Mouse (Mus musculus): ENCODE data around the gene Apoa2.
"Not testable (repeated sequence)": the region's sequence is repeated elsewhere in the genome, so short reads cannot be mapped to it uniquely, and the experiment has no call there.

The Apoa2 gene

GRCm38 (mm10) chr1:171235791-171236190 lies 10.9 kb downstream of the Apoa2 start:
- no peak for DNase-seq (ENCODE audit: low read depth)

- DNase-seq (ENCODE audit: low read depth): no peak
Measured at GRCm38 (mm10) chr1:171237438-171237837, 12.6 kb downstream of the Apoa2 start.

DNA sequence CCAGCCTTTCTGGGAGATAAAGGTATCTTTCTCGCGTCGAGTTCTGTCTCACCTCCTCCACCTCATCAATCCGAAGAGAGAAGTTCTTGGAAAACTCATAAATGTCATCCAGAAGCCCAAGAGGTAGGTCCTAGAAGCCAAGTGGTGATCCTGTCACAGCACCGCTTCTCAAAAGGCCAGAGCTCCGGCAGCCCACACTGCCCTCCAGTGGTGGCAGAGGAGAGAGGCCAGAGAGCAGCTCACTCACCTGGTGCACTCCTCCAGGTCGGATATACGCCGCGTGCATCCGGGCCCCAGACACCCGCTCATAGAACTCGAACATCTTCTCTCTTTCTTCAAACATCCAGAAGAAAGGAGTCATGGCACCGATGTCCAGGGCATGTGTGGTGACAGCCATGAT lies 13.6 kb downstream of the Apoa2 start:
- DNase-seq (ENCODE audit: low read depth): no peak

DNA sequence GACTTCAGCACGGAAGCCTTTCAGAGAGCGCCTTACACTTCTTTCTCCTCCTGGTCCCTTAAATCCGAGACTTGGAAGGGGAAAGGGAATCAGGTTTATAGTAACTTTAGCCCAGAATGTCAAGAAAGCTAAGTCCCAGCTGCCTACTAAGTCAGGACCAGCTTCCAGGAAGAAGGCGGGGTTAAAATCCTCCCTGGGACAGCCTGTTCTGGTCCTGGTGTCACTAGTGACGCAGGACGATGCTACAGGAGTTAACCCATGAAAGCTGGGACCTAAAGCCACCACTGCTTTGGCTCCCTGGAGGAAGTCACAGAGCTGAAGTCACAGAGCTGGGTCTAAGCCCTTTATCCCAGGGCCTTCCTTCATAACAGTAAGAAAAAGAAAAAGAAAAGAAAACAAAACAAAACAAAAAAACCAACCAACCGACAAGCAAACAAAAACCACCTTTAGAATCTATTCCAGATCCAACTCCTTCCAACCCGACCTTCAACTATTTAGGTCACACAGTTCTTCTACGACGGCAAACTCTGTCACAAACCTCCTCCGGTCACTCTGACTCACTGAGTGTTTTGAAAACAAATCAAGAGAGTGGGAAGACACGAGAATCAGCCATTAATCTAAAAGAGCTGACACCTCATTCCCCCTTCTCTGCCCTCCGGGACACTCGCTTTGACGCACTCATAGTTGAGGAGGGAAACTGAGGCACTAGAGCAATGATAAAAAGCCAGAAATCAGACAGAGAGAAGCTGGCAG lies 15.3 kb downstream of the Apoa2 start:
- DNase-seq (ENCODE audit: low read depth): no peak

DNA sequence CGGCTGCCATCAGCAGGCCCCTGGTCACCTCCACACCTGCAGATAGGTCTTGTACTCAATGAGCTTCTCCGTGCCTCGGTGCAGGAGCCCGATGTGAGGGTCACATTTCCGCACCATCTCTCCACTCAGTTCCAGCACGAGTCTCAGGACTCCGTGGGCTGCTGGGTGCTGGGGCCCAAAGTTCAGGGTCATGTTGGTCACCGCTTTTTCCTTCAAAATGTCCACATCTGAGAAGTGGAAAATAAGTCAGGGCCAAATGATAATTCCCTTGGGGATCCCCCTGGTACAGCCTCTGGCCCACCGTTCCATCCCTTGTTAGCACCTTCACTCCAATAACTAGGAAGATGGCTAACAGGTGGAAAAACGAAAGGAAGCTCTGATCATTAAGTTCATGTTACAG lies 16.1 kb downstream of the Apoa2 start:
- DNase-seq (ENCODE audit: low read depth): no peak

- DNase-seq (ENCODE audit: low read depth): not testable (repeated sequence)
Measured at GRCm38 (mm10) chr1:171241952-171242351, 17.1 kb downstream of the Apoa2 start.

- DNase-seq (ENCODE audit: low read depth): no peak
Measured at GRCm38 (mm10) chr1:171245353-171245752, 20.5 kb downstream of the Apoa2 start.

DNA sequence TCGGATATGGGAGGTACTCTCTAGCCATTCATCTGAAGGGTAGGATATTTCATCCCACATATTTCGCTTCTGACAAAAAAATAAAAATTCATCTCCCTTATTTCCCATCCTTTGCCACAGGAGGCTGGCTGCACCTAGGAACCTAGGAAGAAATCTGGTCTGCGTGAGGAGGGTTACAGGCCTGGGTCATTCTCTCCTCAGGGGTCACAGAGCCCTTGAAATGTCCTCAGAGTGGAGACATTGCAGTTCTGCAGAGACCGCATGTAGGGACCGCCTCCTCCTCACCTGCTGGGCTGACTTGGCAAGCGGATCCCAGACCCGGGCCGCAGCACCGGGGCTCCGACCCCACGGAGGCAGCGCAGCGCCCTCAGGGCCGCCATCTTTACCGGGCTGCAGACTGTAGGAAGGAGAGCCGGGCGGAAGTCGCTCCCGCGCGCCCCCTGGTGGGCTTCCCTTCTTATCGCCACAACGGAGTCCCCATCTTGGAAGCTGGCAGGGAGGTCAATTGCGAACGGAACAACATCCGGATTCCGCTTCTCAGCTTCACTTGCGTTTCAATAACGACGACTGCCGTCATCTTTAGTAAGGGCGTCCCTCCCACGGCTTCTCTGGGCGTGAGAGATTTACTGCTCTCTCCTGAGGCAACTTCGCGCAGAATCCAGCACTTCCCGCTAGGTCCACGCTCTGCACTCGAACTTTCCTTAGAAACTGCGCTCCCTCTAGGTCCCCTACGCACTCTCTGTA lies 22.0 kb downstream of the Apoa2 start:
- DNase-seq (ENCODE audit: low read depth): peak; percentile 99

- no peak for DNase-seq (ENCODE audit: low read depth)
Measured at GRCm38 (mm10) chr1:171247453-171247841, 22.6 kb downstream of the Apoa2 start.

DNA sequence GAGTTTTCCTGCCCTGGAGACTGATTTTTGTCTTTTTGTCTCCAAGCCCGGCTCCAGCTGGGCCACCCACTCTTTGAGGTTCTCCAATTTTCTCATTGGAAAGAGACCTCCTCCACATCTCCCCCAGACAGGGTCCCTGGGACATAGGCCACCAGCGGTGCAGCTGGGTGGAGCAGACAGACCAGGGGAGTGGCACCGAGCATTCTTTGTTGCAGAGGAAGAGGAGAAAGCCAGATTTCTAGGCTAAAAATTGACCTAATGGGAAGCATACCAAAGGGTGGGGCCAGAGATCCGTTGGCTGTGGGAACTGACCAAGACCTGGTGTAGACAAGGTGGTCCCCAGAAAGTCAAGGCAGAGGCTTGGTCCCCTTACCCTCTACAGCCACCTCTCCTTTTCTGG lies 23.1 kb downstream of the Apoa2 start:
- DNase-seq (ENCODE audit: low read depth): no peak

GRCm38 (mm10) chr1:171248386-171249226 lies 23.8 kb downstream of the Apoa2 start:
- DNase-seq (ENCODE audit: low read depth): no peak

DNA sequence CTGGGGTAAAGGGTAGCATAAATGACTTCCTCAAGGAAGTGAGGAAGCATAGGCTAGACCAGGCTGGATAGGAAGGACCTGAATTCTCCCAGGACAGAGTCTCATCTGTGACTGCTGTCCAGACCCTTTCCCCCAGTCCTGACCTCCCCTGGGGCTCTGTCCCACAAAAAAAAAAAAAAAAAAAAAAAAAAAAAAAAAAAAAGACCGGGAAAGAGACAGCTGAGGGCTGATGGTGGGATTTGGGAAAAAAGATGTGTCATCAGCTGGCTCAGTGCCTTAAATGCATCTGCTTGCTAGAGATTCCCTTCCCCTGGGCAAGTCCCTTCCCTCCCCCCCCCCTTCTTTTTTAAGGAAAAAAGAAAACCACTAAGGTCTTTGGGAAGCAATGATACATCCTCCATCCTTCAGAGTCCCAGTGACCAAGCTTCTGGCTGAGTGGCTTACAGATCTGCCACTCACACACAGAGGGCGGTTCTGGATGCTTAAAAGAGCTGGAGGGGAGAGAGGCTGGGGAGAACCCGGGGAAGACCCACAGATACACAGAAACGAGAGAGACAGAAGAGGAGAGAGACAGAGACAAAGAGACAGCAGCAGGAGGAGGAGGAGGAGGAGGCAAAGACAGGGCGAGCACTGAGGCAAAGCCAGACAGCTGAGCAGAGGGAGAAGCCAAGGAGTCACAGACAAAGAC lies 25.2 kb downstream of the Apoa2 start, which contains the start of gene Adamts4:
Adamts4 (plus strand) TSS at position 509 of the 688 bp plus-strand sequence.
- DNase-seq (ENCODE audit: low read depth): no peak

DNA sequence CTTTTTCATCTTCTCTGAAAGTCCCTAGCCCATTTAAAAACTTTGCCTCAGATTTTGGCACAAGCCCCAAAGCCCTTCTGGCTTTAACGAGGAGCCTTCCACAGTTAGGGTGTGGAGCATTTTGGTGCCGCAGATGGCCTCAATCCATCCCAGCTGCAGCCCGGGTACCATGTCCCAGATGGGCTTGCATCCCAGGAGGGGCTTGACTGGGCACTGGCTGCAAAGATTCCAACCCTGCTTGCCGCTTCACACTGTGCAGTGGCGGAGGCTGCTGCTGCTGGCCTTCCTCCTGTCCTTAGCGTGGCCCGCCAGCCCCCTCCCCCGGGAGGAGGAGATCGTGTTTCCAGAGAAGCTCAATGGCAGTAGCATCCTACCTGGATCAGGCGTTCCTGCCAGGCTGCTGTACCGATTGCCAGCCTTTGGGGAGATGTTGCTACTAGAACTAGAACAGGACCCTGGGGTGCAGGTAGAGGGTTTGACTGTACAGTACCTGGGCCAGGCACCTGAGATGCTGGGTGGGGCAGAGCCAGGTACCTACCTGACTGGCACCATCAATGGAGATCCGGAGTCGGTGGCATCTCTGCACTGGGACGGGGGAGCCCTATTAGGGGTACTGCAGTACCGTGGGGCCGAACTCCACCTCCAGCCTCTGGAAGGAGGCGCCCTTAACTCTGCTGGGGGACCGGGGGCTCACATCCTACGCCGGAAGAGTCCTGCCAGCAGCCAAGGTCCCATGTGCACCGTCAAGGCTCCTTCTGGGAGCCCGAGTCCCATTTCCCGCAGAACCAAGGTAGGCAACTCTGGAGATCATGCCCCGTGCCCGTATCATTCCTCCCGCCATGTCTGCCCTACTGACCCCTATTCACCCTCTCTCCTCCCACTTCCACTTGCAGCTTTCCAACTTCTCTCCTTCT lies 26.1 kb downstream of the Apoa2 start, which contains the start of gene Ndufs2:
Ndufs2 (minus strand) TSS at position 709 of the 914 bp plus-strand sequence.
- no peak for DNase-seq (ENCODE audit: low read depth)

- no peak for DNase-seq (ENCODE audit: low read depth)
Measured at GRCm38 (mm10) chr1:171251594-171252324, 26.9 kb downstream of the Apoa2 start.

DNA sequence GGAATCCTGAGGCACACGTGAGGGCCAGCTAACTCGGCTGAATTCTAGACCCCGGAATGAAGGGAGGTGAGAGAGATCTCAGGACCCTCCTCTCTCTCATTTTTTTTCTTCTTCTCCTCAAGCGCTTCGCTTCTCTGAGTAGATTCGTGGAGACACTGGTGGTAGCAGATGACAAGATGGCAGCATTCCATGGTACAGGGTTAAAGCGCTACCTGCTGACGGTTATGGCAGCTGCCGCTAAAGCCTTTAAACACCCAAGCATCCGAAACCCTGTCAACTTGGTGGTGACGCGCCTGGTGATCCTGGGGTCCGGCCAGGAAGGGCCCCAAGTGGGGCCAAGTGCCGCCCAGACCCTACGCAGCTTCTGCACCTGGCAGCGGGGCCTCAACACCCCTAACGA lies 27.6 kb downstream of the Apoa2 start:
- DNase-seq (ENCODE audit: low read depth): no peak

GRCm38 (mm10) chr1:171256095-171256818 lies 31.4 kb downstream of the Apoa2 start:
- DNase-seq (ENCODE audit: low read depth): no peak

DNA sequence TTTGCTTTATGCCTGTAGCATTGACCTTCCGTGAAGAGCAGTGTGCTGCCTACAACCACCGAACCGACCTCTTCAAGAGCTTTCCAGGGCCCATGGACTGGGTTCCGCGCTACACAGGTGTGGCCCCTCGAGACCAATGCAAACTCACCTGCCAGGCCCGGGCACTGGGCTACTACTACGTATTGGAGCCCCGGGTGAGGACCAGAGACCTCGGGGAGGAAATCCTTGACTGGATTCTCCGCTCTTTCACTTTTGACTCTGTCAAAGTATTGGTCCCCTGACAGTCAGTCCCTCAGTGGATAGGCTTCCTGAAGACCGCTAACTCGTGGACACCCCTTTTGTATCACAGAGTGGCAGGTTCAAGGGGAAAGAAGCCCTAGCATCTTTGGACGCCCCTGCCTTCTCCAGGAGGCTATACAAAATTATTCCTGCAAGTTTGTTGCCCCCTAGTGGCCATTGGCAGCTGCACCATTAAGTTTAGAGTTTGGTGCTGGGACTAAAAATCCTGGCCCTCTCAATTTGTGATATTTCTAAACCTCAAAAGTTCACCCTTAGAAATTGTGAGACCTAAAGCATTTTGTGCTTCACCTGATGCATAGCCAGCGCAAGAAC lies 32.2 kb downstream of the Apoa2 start:
- no peak for DNase-seq (ENCODE audit: low read depth)

DNA sequence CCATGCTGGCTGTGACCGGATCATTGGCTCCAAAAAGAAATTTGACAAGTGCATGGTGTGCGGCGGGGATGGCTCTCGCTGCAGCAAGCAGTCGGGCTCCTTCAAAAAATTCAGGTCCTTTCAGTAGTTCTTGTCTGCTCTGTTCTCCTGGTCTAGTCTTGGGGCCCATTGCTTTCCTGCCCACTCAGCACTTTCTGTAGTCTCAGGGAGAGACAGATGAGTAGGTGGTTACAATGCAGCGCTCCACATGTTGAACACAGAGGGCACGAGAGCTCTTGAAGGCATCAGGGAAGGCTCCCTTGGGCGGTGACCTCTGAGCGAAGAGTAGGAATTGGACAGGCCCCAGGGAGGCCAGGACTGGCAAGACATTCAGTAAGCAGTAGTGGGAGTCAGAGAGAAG lies 32.9 kb downstream of the Apoa2 start:
- DNase-seq (ENCODE audit: low read depth): no peak

- no peak for DNase-seq (ENCODE audit: low read depth)
Measured at GRCm38 (mm10) chr1:171258921-171259320, 34.1 kb downstream of the Apoa2 start.
